Mouse (Mus musculus) 3T3-L1 (cell line): ENCODE results near the gene Sypl.
A peak's percentile ranks its signal among the peaks of the same experiment; 100 is the strongest.

Experiments used
- DNase-seq: peaks from one replicate; pipeline ENCODE4 v3.0.0-alpha.2; 2015; ENCODE audit warnings: low read depth, low spot score

The Sypl gene

GRCm38 (mm10) chr12:32953596-32954215, at the start of gene Sypl:
Gene Sypl (plus strand): TSS chr12:32953891.
- DNase-seq: peak; percentile 99

DNA sequence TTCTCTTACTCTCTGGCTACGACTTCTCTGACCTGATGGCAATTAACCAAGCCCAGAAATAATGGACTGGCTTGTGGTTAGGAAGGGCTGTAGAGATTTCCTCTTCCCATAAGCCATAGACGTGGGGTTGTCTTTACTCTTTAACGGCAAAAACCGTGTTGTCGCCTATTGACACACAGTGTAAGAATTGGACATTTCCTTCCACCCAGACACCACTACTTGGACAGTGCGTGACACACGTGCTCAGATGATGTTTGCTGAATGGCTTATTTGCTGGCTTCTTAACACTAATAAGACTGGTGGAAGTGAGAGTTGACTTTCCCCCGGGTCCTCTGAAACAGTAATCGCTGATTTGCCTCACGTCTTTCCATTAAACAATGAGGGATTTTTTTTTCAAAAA, 44.0 kb upstream of the Sypl start:
- no peak for DNase-seq

- DNase-seq: peak; percentile 95
These were observed 43.6 kb upstream of the Sypl start for GRCm38 (mm10) chr12:32910092-32910491.

DNA sequence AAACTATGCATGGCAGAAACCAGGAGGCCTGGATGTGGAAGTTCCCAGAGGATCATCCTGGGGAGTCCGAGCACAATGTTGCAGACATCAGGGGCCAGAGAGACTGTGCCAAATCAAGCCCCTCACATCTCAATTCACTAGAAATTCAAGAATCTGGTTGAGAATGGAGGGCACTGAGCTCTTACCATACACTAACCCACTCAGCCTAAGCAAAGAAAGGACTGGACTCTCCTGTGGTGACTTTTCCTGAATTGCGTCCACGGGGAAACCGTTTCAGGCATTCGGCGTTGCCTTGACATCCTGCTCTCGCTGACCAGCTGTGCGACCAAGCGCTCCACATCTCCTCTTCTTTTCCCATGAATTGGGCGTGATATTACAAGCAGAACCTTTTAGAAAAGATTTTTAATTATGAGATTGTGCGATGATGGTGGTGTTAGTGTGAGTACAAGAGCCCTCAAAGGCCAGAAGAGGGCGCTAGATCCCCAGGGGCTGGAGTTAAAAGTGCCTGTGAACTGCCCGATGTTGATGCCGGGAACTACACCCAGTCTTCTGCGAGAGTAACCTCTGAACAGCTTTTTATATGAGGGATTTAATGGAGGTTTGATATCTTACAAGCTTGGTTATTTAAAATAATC, 43.0 kb upstream of the Sypl start:
- DNase-seq: peak; percentile 65

GRCm38 (mm10) chr12:32911569-32911968, 42.1 kb upstream of the Sypl start:
- peak; percentile 36 for DNase-seq

DNA sequence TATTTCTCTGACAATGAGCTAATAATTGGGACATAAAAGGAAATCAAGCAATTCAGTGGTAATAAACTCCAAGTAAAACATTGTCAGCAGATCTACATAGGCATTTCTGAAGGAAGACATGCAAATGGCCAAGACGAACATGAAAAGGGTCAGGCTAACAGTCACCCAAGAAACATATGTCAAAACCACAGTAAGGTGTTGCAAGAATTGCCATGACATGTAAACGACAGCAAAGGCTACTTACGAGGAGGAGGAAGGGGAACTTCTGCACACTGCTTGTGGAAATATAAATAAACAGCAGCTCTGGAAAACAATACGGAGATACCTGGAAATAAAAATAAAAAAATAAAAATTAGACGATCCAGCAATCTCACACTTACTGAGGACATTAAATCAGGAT, 40.9 kb upstream of the Sypl start:
- DNase-seq: no peak

- no peak for DNase-seq
These were observed 35.0 kb upstream of the Sypl start for GRCm38 (mm10) chr12:32918683-32919082.

DNA sequence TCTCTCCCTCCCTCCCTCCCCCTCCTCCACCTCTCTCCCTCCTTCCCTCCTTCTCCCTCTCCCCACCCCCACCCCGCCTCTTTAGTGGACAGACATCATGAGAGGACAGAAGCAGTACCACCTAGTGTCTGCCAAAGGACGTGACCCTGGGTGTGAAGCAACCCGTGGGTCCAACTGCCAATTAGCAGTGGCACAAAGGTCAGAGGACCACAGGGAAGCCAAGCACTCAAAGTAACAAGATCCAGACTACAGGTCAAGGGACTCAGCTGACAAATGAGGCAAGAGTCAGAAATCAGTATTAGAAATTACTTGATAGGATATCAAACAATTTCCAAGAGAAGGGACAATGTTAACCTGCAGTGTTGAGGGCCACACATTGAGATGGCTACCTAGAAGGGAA, 34.6 kb upstream of the Sypl start:
- no peak for DNase-seq

- no peak for DNase-seq
These were observed 34.2 kb upstream of the Sypl start for GRCm38 (mm10) chr12:32919527-32919926.

- peak; percentile 77 for DNase-seq
These were observed 33.4 kb upstream of the Sypl start for GRCm38 (mm10) chr12:32920185-32920788.

DNA sequence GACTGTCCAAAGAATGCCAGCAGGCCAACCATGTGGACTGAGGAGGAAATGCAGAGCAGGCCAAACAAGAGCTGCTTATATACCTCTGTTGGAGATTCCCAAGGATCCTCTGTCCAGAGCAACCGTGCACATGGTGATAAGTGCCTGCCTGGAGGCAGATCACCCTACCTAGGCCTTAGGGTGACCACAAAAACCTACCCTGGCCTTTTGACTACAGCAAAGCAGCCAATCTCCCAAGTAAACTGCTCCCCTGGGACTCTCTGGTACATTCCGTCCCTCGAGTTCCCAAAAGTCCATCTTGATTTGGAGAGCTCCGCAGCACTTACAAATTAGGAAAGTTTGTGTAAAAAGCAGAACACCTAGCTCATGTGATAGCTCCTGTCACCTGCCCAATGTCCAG, 32.6 kb upstream of the Sypl start:
- DNase-seq: no peak

- DNase-seq: no peak
These were observed 32.1 kb upstream of the Sypl start for GRCm38 (mm10) chr12:32921532-32922131.

DNA sequence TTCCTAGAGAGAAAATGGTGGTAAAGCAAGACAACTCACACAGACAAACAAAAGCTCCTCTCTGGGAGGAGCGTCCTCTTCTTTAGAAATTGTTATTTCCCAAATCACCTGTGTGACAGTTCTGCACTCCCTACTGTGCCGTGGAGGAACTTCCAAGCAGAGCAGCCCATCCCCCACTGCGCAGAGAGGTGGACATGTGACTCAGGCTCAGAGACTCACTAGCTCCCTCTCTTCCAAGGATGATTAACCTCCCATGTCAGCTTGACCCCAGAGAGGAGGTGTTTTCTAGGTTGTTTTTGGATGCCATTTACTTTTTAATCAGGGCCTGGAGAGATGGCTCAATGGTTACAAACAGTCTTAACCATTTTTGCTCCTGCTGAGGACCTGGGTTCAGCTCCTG, 29.4 kb upstream of the Sypl start:
- DNase-seq: no peak

DNA sequence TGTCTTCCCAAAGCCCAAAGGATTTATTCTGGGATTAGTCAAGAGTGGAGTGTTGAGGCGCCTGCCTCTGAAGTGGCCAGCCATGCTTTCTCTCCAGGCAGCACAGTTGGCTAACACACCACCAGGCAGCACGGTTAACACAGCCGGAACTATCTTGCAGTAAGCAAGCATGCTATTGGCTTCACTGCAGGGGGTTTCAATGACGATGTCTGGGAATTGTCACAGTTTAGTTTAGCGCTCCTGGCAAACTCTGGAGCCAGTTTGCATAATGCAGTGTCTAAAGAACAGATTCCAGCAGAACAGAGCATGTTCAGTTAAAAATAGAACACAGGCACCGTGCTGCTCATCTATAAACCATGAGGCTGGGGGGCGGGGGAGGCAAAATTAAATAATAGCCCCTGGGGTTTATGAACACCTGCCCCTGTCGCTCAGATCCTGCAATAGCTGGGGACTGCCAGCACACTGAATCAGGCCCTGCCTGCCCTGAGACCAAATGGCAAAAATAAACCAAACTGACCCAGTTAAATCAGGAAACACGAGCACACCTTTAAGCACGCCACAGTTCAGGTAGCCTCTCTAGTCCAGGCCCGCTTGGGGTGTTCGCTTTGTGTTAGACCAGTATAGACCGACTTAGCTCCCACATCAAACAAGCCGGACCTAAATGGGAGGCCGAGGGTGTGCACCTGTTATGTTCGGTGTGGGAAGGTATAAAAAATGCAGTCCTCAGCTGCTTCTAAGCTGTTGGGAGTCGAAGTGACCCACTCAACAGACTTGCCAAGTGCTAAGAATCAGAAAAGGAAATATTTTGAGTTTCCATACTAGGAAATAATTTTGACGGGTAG, 27.1 kb upstream of the Sypl start:
- no peak for DNase-seq

GRCm38 (mm10) chr12:32927231-32927835, 26.4 kb upstream of the Sypl start:
- no peak for DNase-seq

DNA sequence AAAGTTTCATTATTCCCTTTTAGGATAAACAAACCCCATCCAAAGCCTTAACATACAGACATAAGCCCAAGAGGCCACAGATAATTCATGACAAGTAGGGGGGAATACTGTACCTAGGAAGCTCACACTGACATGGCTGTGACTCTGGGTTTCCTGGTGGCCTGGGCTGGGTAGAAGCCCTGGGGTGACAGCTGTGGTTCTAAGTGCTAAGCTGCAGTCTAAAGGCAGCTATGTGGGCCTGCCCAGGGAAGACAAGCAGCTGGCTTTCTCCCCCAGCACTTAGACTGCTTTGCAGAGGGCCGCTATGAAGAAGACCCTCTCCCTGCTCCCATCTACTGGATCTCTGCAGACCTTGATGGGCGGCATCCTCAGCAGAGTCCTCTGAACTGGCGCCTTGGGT, 25.5 kb upstream of the Sypl start:
- no peak for DNase-seq

DNA sequence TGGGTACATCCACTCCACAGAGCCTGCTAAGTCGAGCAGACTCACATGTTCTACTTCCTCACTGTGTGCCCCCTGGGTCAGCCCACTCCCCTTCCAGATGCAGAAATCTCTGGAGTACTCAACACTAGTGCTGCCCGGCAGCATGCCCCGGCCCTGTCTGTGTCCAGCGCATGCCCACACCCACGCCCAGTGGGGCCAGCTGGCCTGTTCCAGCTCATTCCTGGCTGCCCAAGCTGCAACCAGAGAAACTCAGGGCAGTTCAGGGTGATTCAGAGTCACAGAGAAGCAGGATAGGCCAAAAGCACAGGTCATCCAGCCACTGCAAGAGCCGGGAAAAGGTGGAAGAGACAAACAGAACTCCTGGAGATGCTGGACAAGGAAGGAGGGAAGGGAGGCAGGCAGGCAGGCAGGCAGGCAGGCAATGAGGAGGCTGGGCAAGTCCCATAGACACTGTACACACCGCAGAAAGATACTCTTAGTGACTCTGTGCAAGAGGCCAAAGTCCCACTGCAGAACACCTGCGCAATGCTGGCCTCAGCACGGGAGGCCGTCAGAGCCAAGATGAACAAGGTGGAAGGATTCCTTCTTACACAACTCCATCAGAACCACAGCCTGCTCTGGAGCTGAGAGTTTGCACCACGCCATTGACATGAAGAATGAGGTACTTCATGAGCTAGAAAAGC, 23.7 kb upstream of the Sypl start:
- DNase-seq: no peak

GRCm38 (mm10) chr12:32930566-32930965, 23.1 kb upstream of the Sypl start:
- DNase-seq: no peak

GRCm38 (mm10) chr12:32936246-32936946, 17.3 kb upstream of the Sypl start:
- DNase-seq: no peak

GRCm38 (mm10) chr12:32941141-32941540, 12.6 kb upstream of the Sypl start:
- no peak for DNase-seq
